Mouse (Mus musculus) megakaryocyte, adult 5-6 weeks (primary cell): Measurements from ENCODE around the gene Hbq1b. TPM values are rescaled to one million over a fixed set of nuclear protein-coding genes. Genes with fewer than 3 reads are reported as not detected.

Experiments used
- ATAC-seq: 2 replicates; pipeline ENCODE4 v1.8.0; 2016; ENCODE audit warnings: mild to moderate bottlenecking, inconsistent platforms; ENCODE audit not compliant: poor library complexity, severe bottlenecking
- total RNA-seq, 2 experiments: library from RNA; stranded (forward) in 1 of 2; stranded (reverse) in 1 of 2; fragments of 153-499, 151-499 nt in 1 of 2; fragments of 221-1000, 200-1000 nt in 1 of 2; gene quantifications; 2 replicates each; pipeline versions ENCODE4 v1.2.3 to v1.2.4; 2015 to 2017

Gene Hbq1b
- total RNA-seq (2015) (1.1 TPM in 1 of 2 replicates, not detected in the other), total RNA-seq (2017) (not detected in 2 replicates)

GRCm38 (mm10) chr11:32286695-32287492 lies at the start of gene Hbq1b:
Gene Hbq1b, plus strand, starts transcription at chr11:32286965.
- ATAC-seq: peak; percentile 73

GRCm38 (mm10) chr11:32237411-32237795 lies 49.4 kb upstream of the Hbq1b start:
- ATAC-seq: no peak

- ATAC-seq: peak; percentile 92
Measured at GRCm38 (mm10) chr11:32238093-32238860, 48.5 kb upstream of the Hbq1b start.

GRCm38 (mm10) chr11:32241391-32241790 lies 45.4 kb upstream of the Hbq1b start:
- ATAC-seq: no peak

- ATAC-seq: no peak
Measured at GRCm38 (mm10) chr11:32242209-32242608, 44.6 kb upstream of the Hbq1b start.

- ATAC-seq: no peak
Measured at GRCm38 (mm10) chr11:32243205-32243955, 43.4 kb upstream of the Hbq1b start.

GRCm38 (mm10) chr11:32244064-32244463 lies 42.7 kb upstream of the Hbq1b start:
- no peak for ATAC-seq

- ATAC-seq: no peak
Measured at GRCm38 (mm10) chr11:32244617-32245016, 42.1 kb upstream of the Hbq1b start.

GRCm38 (mm10) chr11:32245614-32246013 lies 41.2 kb upstream of the Hbq1b start:
- peak; percentile 45 for ATAC-seq

- peak; percentile 53 for ATAC-seq
Measured at GRCm38 (mm10) chr11:32247068-32247467, 39.7 kb upstream of the Hbq1b start.

- no peak for ATAC-seq
Measured at GRCm38 (mm10) chr11:32248350-32248749, 38.4 kb upstream of the Hbq1b start.

GRCm38 (mm10) chr11:32250880-32251763 lies 35.6 kb upstream of the Hbq1b start:
- peak; percentile 48 for ATAC-seq

GRCm38 (mm10) chr11:32253121-32253520 lies 33.6 kb upstream of the Hbq1b start:
- ATAC-seq: no peak

- peak; percentile 30; the same call in 1 of the 2 replicates for ATAC-seq
Measured at GRCm38 (mm10) chr11:32256146-32256545, 30.6 kb upstream of the Hbq1b start.

- ATAC-seq: no peak
Measured at GRCm38 (mm10) chr11:32256566-32256965, 30.2 kb upstream of the Hbq1b start.

- ATAC-seq: no peak
Measured at GRCm38 (mm10) chr11:32262674-32263415, 23.9 kb upstream of the Hbq1b start.

GRCm38 (mm10) chr11:32265117-32265738 lies 21.5 kb upstream of the Hbq1b start:
- ATAC-seq: no peak

GRCm38 (mm10) chr11:32266194-32266593 lies 20.6 kb upstream of the Hbq1b start:
- ATAC-seq: no peak

- no peak for ATAC-seq
Measured at GRCm38 (mm10) chr11:32266776-32267175, 20.0 kb upstream of the Hbq1b start.
